Mouse (Mus musculus): ENCODE measurements around the gene Vwa2.

Gene Vwa2

DNA sequence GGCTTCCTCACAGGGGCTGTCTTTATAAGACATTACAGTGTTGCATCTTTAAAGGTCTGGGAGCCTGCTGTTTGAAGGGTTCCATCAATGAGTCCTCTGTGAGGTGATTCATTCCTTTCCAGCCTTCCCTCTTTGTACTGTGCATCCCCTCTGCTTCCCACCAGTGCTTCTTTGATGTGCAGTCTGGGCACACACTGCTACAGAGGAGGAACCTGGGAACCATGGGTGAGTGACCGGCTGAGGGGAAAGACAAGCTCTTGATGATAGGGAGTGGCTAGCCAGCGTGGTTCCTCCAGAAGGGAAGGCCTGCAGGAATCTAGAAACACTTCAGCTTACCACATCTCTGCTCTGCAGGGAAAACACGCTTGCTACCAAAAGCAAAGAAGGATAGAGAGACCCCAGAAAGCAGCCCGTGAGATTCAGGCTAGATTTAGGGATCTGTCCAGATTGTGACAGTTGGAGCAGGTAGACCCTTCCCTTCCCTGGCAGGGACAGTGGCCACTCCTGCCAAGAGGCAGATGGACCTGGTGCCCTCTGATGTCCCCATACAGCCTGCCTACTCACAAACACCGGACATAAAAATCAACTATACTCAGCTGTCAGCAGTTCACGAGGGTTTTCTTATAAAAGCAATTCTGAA, 74.0 kb downstream of the Vwa2 start:
- no peak for DNase-seq (ENCODE audit: extremely low read depth, low read depth)

DNA sequence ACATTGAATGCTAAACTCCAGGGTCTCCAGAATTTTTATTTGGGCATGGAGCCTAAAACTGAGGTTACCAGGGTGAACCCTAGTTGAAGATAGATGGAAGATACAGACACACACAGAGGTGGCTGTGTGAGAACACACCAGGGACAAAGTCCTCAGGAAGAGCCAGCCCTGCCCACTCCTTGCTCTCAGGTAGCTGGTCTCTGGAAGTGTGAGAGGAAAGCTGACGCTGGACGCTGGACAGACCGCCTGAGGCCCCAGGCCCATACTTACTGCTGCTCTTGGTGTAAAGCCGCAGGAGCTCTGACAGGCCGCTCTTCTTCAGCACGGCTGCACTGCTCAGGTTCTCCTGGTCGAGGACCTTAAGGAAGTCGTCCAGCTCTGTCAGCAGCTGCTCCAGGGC, 75.8 kb downstream of the Vwa2 start:
- DNase-seq (ENCODE audit: extremely low read depth, low read depth): no peak

GRCm38 (mm10) chr19:56950818-56951217, 76.8 kb downstream of the Vwa2 start:
- no peak for DNase-seq (ENCODE audit: extremely low read depth, low read depth)

GRCm38 (mm10) chr19:56953856-56954255, 79.8 kb downstream of the Vwa2 start:
- no peak for DNase-seq (ENCODE audit: extremely low read depth, low read depth)

- no peak for DNase-seq (ENCODE audit: extremely low read depth, low read depth)
Measured at GRCm38 (mm10) chr19:56954857-56955256, 80.8 kb downstream of the Vwa2 start.

DNA sequence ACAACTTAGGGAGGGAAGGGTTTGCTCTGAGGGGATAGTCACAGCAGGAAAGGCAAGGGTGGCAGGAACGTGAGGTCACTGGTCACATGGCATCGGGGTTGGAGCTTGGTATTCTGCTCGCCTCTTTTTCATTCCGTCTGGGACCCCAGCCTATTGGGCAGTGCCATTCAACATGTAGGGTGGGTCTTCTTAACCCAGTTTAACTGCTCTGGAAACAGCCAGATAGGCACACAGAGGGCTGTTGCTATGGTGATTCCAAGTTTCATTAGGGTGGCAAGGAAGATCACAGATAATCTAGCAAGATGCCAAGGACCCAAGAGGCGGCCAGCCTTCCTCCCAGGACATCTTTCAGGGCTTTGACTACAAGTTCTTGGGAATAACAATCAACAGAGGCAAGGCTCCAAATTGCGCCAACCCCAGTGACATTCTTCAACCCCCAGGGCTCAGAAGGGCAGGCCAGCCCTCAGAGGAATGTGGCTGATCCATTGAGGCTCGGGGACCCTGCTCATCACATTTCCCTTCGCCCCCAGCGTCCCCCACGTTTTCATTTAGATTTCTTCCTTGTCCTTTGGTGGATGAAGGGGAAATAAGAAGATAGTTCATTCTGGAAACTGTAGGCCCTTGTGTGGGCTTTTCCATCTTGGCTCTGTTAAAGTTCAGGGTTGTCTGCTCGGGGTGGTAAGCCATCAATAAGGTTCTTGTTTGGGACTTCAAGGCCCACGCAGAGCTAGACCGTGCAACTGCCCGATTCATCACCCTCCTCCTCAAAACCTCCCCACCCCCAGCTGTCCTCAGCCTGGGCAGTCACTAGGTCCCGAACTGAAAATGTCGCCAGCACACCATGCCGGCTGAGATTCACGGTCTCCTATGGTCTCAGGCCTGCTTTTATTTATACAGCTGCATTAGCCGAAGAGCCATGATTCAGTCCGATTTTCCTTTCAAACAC, 81.8 kb downstream of the Vwa2 start:
- no peak for DNase-seq (ENCODE audit: extremely low read depth, low read depth)

DNA sequence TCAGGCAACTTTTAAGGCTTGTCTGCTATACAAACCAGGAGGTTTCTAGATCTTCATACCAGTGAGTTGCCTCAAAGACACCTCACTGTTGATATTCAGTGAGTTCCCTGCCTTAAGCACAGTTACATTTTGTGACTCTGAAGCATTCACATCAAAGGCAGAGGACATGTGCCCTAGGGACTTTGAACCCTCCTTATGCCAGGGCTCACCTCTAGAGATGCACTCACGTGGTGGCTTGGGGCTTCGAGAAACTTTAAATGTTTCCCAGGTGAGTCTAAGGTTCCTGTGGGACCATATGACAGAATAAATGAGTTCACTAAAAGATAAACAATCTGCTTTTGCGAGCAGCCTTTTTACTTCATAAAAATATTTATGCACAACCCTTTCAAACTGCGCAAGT, 84.0 kb downstream of the Vwa2 start:
- DNase-seq (ENCODE audit: extremely low read depth, low read depth): no peak

- no peak for DNase-seq (ENCODE audit: extremely low read depth, low read depth)
Measured at GRCm38 (mm10) chr19:56958582-56959021, 84.6 kb downstream of the Vwa2 start.

- DNase-seq (ENCODE audit: extremely low read depth, low read depth): no peak
Measured at GRCm38 (mm10) chr19:56959057-56959456, 85.0 kb downstream of the Vwa2 start.

DNA sequence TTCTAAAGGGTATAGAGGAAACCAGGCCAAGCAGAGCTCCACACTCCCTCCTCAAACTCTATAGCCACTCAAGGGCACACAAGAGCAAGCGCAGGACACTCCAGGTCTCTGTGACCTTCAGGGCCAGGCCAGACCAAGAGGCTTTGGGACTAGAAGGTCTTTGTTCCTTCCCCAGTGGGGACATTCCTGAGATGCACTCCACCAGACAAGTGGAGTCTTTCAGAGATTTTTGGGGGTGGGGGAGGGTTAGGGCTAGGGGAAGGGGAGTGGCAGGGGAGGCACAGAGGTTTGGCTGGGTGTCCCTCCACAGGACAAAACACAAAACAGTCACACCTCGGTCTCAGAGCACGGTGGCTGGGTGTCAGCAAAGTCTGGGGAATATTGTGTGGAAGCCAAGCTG, 85.6 kb downstream of the Vwa2 start:
- DNase-seq (ENCODE audit: extremely low read depth, low read depth): no peak
